Mouse (Mus musculus) stomach, embryonic 14.5 days (tissue): ENCODE data around the gene Kifap3. TPM values are rescaled to one million over a fixed set of nuclear protein-coding genes. Genes with fewer than 3 reads are reported as not detected.

Experiments used
- polyA plus RNA-seq: library from polyadenylated mRNA; unstranded; fragments of >200 nt; fragmentation: Nextera tagmentation; extraction: Ambion mirVana; gene quantifications from 2 replicates; pipeline ENCODE4 v1.2.1, GENCODE M21; 2014

The Kifap3 gene
- polyA plus RNA-seq, 1 experiment from 2014 or later = 49.6 TPM

Other genes starting within 250 kb of the Kifap3 start
- gene Mettl11b, start 54.4 kb upstream of the Kifap3 start, polyA plus RNA-seq = not detected in 2 replicates
- gene Scyl3, start 149.5 kb downstream of the Kifap3 start, polyA plus RNA-seq = 16.6 and 22.6 TPM in 2 replicates
- gene BC055324, start 215.2 kb downstream of the Kifap3 start, polyA plus RNA-seq = 22.2 and 24.3 TPM in 2 replicates
- 8.4 and 10.5 TPM in 2 replicates for gene Mettl18, start 215.3 kb downstream of the Kifap3 start, polyA plus RNA-seq